Mouse (Mus musculus) megakaryocyte progenitor cell, adult 5-6 weeks (primary cell): ENCODE results near the gene Ly6g6c. TPM values are rescaled to one million over a fixed set of nuclear protein-coding genes. Genes with fewer than 3 reads are reported as not detected.

Experiments used
- ATAC-seq: replicated peaks from 2 replicates; pipeline ENCODE4 v1.8.0; 2016; ENCODE audit warnings: mild to moderate bottlenecking, moderate TSS enrichment, inconsistent platforms; ENCODE audit not compliant: poor library complexity
- total RNA-seq, 2 experiments: library from RNA; stranded (forward) in 1 of 2; stranded (reverse) in 1 of 2; fragments of 157-497, 149-512 nt in 1 of 2; fragments of 200-1000 nt in 1 of 2; gene quantifications; 2 replicates each; pipeline versions ENCODE4 v1.2.3 to v1.2.4; 2015 to 2017

The Ly6g6c gene
- total RNA-seq, 2 experiments from 2014 or later: not detected

DNA sequence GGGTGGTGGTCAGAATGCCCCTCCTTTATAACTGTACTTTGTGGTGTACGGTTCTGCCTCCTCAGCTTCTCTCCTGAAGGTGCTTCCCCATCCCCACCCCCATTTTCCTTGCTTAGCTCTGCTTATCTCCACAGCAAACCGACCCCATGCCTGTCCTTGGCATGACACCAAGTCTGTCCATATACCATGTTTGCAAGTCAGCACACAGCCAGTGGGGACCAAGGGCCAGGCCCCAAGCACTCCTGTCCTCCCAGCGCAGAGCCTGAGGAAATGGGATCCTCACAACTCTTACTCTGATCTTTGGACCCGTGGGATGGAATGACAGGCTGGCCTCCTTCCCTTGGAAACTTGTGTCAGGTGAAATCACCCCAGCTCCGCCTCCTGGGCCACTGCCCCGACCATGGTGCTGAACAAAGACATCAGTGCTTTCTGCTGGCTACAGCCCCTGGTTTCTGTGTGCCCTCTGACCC lies 38.1 kb downstream of the Ly6g6c start:
- ATAC-seq: peak; percentile 21

DNA sequence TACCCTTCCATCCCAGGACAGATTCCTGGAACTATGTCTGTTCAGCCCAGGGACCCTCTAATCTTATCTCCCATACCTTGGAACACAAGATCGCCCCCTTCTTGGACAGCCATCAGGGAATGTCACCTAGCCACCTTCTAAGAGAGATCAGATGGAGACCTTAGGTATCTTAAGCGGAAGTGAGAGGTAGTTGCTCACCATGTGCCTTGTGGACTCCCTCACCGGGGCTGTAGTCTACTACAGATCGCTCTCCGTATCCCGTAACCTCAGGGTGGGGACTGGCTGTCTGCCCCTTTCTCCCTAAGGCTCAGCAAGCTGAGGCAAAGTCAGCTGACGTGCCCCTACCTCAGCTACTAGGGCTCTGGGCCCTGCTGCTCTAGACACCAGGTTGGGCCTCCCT lies 38.9 kb downstream of the Ly6g6c start:
- no peak for ATAC-seq

- peak; percentile 84 for ATAC-seq
These were observed 39.6 kb downstream of the Ly6g6c start for GRCm38 (mm10) chr17:35104754-35105153.

GRCm38 (mm10) chr17:35105740-35106389 lies 40.7 kb downstream of the Ly6g6c start:
- peak; percentile 51 for ATAC-seq

- ATAC-seq: no peak
These were observed 41.3 kb downstream of the Ly6g6c start for GRCm38 (mm10) chr17:35106522-35106921.

DNA sequence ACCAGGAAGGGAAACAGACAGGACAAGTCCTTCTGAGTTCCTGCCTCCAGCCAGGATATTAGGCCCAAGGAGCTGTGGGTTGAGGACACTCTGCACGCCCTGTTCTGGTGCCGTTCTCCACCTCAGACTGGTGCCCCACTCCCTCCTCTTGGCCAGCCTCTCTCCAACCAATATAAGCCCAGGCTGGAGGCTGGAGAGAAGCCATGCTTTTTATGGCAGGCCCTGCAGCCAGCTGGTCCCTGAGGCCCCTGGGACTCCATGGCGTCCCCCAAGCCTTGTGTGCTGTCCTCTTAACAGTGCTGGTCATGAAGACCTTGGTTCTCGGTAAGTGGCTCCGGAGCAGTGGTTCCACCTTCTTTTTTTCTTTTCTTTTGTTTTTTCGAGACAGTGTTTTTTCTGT lies 42.9 kb downstream of the Ly6g6c start, which contains the start of gene Ly6g5c:
Ly6g5c (plus strand) TSS at position 183 of the 400 bp plus-strand sequence.
- no peak for ATAC-seq

- no peak for ATAC-seq
These were observed 46.6 kb downstream of the Ly6g6c start for GRCm38 (mm10) chr17:35111774-35112173.

DNA sequence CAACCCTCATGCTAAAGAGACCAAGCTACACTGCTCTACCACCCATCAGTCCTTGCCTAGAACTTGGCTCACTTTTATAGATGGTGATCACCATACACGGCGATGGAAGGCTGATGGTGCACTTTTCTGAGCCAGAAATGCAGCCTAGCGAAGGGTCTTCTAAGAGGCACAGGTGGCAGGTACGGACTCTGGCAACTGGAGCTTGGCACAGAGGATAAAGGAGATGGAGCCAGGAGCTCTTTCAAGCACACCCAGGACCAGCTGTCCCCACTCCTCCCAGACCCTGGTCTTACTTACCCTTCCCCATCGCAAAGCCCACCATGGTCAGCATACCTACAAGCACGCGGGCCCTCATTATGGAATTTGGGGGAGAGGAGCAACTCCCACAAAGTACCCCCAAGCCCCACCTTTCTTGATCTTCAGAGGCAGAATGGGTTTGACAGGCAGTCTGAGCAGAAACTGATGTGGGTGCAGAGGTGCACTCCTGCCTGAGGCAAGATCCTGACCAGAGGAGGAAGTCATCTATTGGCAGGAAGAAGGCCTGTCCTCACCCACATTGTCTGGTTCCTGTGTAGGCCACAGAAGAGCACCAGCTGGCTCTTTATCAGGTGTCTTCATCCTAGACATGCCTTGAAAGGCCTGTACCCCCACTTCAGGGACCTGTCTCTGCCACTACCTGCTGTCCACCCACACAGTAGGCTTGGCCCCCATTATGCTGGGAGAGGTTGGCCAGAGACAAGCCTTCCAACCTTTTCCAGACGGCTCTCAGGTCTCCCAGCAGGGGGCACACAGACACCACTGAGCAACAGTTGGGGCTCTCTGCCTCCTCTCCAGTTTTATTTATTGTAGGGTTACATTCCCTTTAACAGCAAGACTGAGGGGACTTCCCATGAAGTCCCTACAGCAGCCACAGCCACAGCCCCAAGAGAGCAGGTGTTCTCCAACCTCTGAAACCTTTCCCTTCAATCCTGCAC lies 50.1 kb downstream of the Ly6g6c start, which contains the start of gene Ly6g5b:
Ly6g5b (minus strand) TSS at position 383 of the 974 bp plus-strand sequence.
- ATAC-seq: peak; percentile 73

Other genes starting within 250 kb of the Ly6g6c start
Only the 30 nearest of the 45 such genes appear.
- 21.6 and 24.5 TPM in 2 replicates for gene Neu1, start 134.1 kb upstream of the Ly6g6c start, total RNA-seq (2015)
- gene Neu1, start 134.1 kb upstream of the Ly6g6c start, total RNA-seq (2017): 28.4 and 29.8 TPM in 2 replicates
- 19.3 and 27.4 TPM in 2 replicates for gene Hspa1b, start 106.2 kb upstream of the Ly6g6c start, total RNA-seq (2015)
- gene Hspa1b, start 106.2 kb upstream of the Ly6g6c start, total RNA-seq (2017): 22.7 and 24.4 TPM in 2 replicates
- gene Gm20481, start 95.5 kb upstream of the Ly6g6c start, total RNA-seq (2015): not detected in 2 replicates
- not detected in 2 replicates for gene Gm20481, start 95.5 kb upstream of the Ly6g6c start, total RNA-seq (2017)
- 8.4 and 14.5 TPM in 2 replicates for gene Hspa1a, start 93.2 kb upstream of the Ly6g6c start, total RNA-seq (2015)
- gene Hspa1a, start 93.2 kb upstream of the Ly6g6c start, total RNA-seq (2017): 20.8 and 29.4 TPM in 2 replicates
- not detected in 2 replicates for gene Hspa1l, start 92.7 kb upstream of the Ly6g6c start, total RNA-seq (2015)
- gene Hspa1l, start 92.7 kb upstream of the Ly6g6c start, total RNA-seq (2017): not detected in 2 replicates
- gene Lsm2, start 83.5 kb upstream of the Ly6g6c start, total RNA-seq (2015): 187 and 253 TPM in 2 replicates
- gene Lsm2, start 83.5 kb upstream of the Ly6g6c start, total RNA-seq (2017): 71.7 and 78.0 TPM in 2 replicates
- 60.5 and 77.5 TPM in 2 replicates for gene Vars, start 64.4 kb upstream of the Ly6g6c start, total RNA-seq (2015)
- 239 and 292 TPM in 2 replicates for gene Vars, start 64.4 kb upstream of the Ly6g6c start, total RNA-seq (2017)
- gene Vwa7, start 48.8 kb upstream of the Ly6g6c start, total RNA-seq (2015): not detected in 2 replicates
- 0.17 TPM in 1 of 2 replicates, not detected in the other for gene Vwa7, start 48.8 kb upstream of the Ly6g6c start, total RNA-seq (2017)
- 0.93 and 1.9 TPM in 2 replicates for gene Sapcd1, start 37.4 kb upstream of the Ly6g6c start, total RNA-seq (2015)
- 1.5 TPM in 1 of 2 replicates, not detected in the other for gene Sapcd1, start 37.4 kb upstream of the Ly6g6c start, total RNA-seq (2017)
- 4.2 and 5.7 TPM in 2 replicates for gene Msh5, start 18.6 kb upstream of the Ly6g6c start, total RNA-seq (2015)
- 2.4 and 3.5 TPM in 2 replicates for gene Msh5, start 18.6 kb upstream of the Ly6g6c start, total RNA-seq (2017)
- 209 and 248 TPM in 2 replicates for gene Clic1, start 15.4 kb upstream of the Ly6g6c start, total RNA-seq (2015)
- gene Clic1, start 15.4 kb upstream of the Ly6g6c start, total RNA-seq (2017): 225 and 254 TPM in 2 replicates
- 1.8 and 2.6 TPM in 2 replicates for gene Ddah2, start 6.4 kb upstream of the Ly6g6c start, total RNA-seq (2015)
- 1.9 and 3.5 TPM in 2 replicates for gene Ddah2, start 6.4 kb upstream of the Ly6g6c start, total RNA-seq (2017)
- not detected in 2 replicates for gene Mpig6b, start 796 bp downstream of the Ly6g6c start, total RNA-seq (2015)
- gene Mpig6b, start 796 bp downstream of the Ly6g6c start, total RNA-seq (2017): not detected in 2 replicates
- gene Ly6g6e, start 11.5 kb downstream of the Ly6g6c start, total RNA-seq (2015): not detected in 2 replicates
- gene Ly6g6e, start 11.5 kb downstream of the Ly6g6c start, total RNA-seq (2017): not detected in 2 replicates
- not detected in 2 replicates for gene Ly6g6d, start 12.7 kb downstream of the Ly6g6c start, total RNA-seq (2015)
- gene Ly6g6d, start 12.7 kb downstream of the Ly6g6c start, total RNA-seq (2017): not detected in 2 replicates
- gene Ly6g6f, start 20.2 kb downstream of the Ly6g6c start, total RNA-seq (2015): not detected in 2 replicates
- not detected in 2 replicates for gene Ly6g6f, start 20.2 kb downstream of the Ly6g6c start, total RNA-seq (2017)
- 17.5 and 21.1 TPM in 2 replicates for gene Abhd16a, start 23.9 kb downstream of the Ly6g6c start, total RNA-seq (2015)
- gene Abhd16a, start 23.9 kb downstream of the Ly6g6c start, total RNA-seq (2017): 22.7 and 26.0 TPM in 2 replicates
- gene Ly6g5c, start 42.9 kb downstream of the Ly6g6c start, total RNA-seq (2015): not detected in 2 replicates
- not detected in 2 replicates for gene Ly6g5c, start 42.9 kb downstream of the Ly6g6c start, total RNA-seq (2017)
- gene Ly6g5b, start 50.0 kb downstream of the Ly6g6c start, total RNA-seq (2015): 0.84 and 1.4 TPM in 2 replicates
- 0.27 and 0.92 TPM in 2 replicates for gene Ly6g5b, start 50.0 kb downstream of the Ly6g6c start, total RNA-seq (2017)
- 20.3 and 20.7 TPM in 2 replicates for gene Gpank1, start 56.1 kb downstream of the Ly6g6c start, total RNA-seq (2015)
- gene Gpank1, start 56.1 kb downstream of the Ly6g6c start, total RNA-seq (2017): 33.9 and 36.8 TPM in 2 replicates
- 411 and 443 TPM in 2 replicates for gene Csnk2b, start 56.7 kb downstream of the Ly6g6c start, total RNA-seq (2015)
- gene Csnk2b, start 56.7 kb downstream of the Ly6g6c start, total RNA-seq (2017): 375 TPM in 2 replicates
- 1.5 and 3.6 TPM in 2 replicates for gene D17H6S53E, start 61.0 kb downstream of the Ly6g6c start, total RNA-seq (2015)
- 7.7 and 7.9 TPM in 2 replicates for gene D17H6S53E, start 61.0 kb downstream of the Ly6g6c start, total RNA-seq (2017)
- not detected in 2 replicates for gene Apom, start 66.7 kb downstream of the Ly6g6c start, total RNA-seq (2015)
- not detected in 2 replicates for gene Apom, start 66.7 kb downstream of the Ly6g6c start, total RNA-seq (2017)
- 73.9 and 78.5 TPM in 2 replicates for gene Bag6, start 69.8 kb downstream of the Ly6g6c start, total RNA-seq (2015)
- gene Bag6, start 69.8 kb downstream of the Ly6g6c start, total RNA-seq (2017): 77.3 and 88.5 TPM in 2 replicates
- gene Prrc2a, start 99.5 kb downstream of the Ly6g6c start, total RNA-seq (2015): 228 and 262 TPM in 2 replicates
- gene Prrc2a, start 99.5 kb downstream of the Ly6g6c start, total RNA-seq (2017): 59.6 and 63.9 TPM in 2 replicates
- gene Aif1, start 110.7 kb downstream of the Ly6g6c start, total RNA-seq (2015): 5.8 and 12.4 TPM in 2 replicates
- 8.9 and 11.5 TPM in 2 replicates for gene Aif1, start 110.7 kb downstream of the Ly6g6c start, total RNA-seq (2017)
- 65.2 and 70.1 TPM in 2 replicates for gene Lst1, start 123.1 kb downstream of the Ly6g6c start, total RNA-seq (2015)
- gene Lst1, start 123.1 kb downstream of the Ly6g6c start, total RNA-seq (2017): 47.2 and 99.6 TPM in 2 replicates
- 0.22 and 0.81 TPM in 2 replicates for gene Ltb, start 129.1 kb downstream of the Ly6g6c start, total RNA-seq (2015)
- gene Ltb, start 129.1 kb downstream of the Ly6g6c start, total RNA-seq (2017): 0.47 and 4.4 TPM in 2 replicates
- 18.6 and 33.2 TPM in 2 replicates for gene Tnf, start 136.6 kb downstream of the Ly6g6c start, total RNA-seq (2015)
- gene Tnf, start 136.6 kb downstream of the Ly6g6c start, total RNA-seq (2017): 11.1 and 16.4 TPM in 2 replicates
- not detected in 2 replicates for gene Lta, start 140.0 kb downstream of the Ly6g6c start, total RNA-seq (2015)
- gene Lta, start 140.0 kb downstream of the Ly6g6c start, total RNA-seq (2017): not detected in 2 replicates